Mouse (Mus musculus) lung, embryonic 15.5 days (tissue): ENCODE results near the gene Cyp21a1. TPM values are rescaled to one million over a fixed set of nuclear protein-coding genes. Genes with fewer than 3 reads are reported as not detected.
"Not testable (repeated sequence)": the region's sequence is repeated elsewhere in the genome, so short reads cannot be mapped to it uniquely, and the experiment has no call there.

Experiments used
- ATAC-seq: fragments of 200-750 bp; cut with Nextera tagmentation; 2 replicates; pipeline ENCODE4 v1.8.0; 2017; ENCODE audit warnings: moderate number of reproducible peaks, borderline replicate concordance; ENCODE audit not compliant: low FRiP score, low TSS enrichment; ENCODE audit errors: extremely low read depth
- H3K27ac ChIP-seq: fragments of 300-500 bp; sonication (generic); 2 replicates; pipeline ENCODE4 v1.5.1; 2015; ENCODE audit warnings: moderate library complexity, mild to moderate bottlenecking, inconsistent platforms
- H3K27me3 ChIP-seq: fragments of 300-500 bp; sonication (generic); 2 replicates; pipeline ENCODE4 v1.6.1; 2015; ENCODE audit warnings: inconsistent platforms
- H3K36me3 ChIP-seq: fragments of 300-500 bp; sonication (generic); 2 replicates; pipeline ENCODE4 v1.6.1; 2015; ENCODE audit warnings: inconsistent platforms
- H3K4me1 ChIP-seq: fragments of 300-500 bp; sonication (generic); 2 replicates; pipeline ENCODE4 v1.6.1; 2015; ENCODE audit warnings: inconsistent platforms
- H3K4me2 ChIP-seq: fragments of 300-500 bp; sonication (generic); 2 replicates; pipeline ENCODE4 v1.6.1; 2015; ENCODE audit warnings: inconsistent platforms, mild to moderate bottlenecking, moderate library complexity
- H3K4me3 ChIP-seq: fragments of 300-500 bp; sonication (generic); 2 replicates; pipeline ENCODE4 v1.5.1; 2015; ENCODE audit warnings: mild to moderate bottlenecking, inconsistent platforms
- H3K9ac ChIP-seq: fragments of 300-500 bp; sonication (generic); 2 replicates; pipeline ENCODE4 v1.6.1; 2015; ENCODE audit warnings: inconsistent platforms
- H3K9me3 ChIP-seq: fragments of 300-500 bp; sonication (generic); 2 replicates; pipeline ENCODE4 v1.6.1; 2016; ENCODE audit warnings: inconsistent platforms
- WGBS: fragments of 180-500 bp; shearing (Covaris S2); methylation state at CpG from one replicate; pipeline ENCODE4 v1.1.7; 2015; 5-methylcytosine and 5-hydroxymethylcytosine counted together
- polyA plus RNA-seq: library from polyadenylated mRNA; unstranded; fragments of >200 nt; fragmentation: Nextera tagmentation; extraction: Ambion mirVana; gene quantifications from 2 replicates; pipeline ENCODE4 v1.2.1, GENCODE M21; 2015

Gene Cyp21a1
- polyA plus RNA-seq, 1 experiment from 2014 or later, result not detected

GRCm38 (mm10) chr17:34800781-34801305 lies 3.5 kb downstream of the Cyp21a1 start:
- not testable (repeated sequence) for H3K4me2 ChIP-seq, H3K36me3 ChIP-seq, H3K9ac ChIP-seq, ATAC-seq, H3K27me3 ChIP-seq, H3K27ac ChIP-seq, H3K9me3 ChIP-seq, H3K4me3 ChIP-seq, H3K4me1 ChIP-seq
- WGBS, result 89% methylated on average over 16 of the region's 16 CpGs

GRCm38 (mm10) chr17:34799531-34799925 lies 4.8 kb downstream of the Cyp21a1 start:
- no peak overlapping the region for H3K4me3 ChIP-seq
- H3K9ac ChIP-seq, result no peak overlapping the region
- H3K27ac ChIP-seq, result no peak overlapping the region
- 80% methylated on average over 4 of the region's 4 CpGs for WGBS
- no peaks in the 10 kb centered on the region for H3K4me1 ChIP-seq
- H3K36me3 ChIP-seq, result no peaks in the 10 kb centered on the region
- no peak overlapping the region for H3K4me2 ChIP-seq
- no peaks in the 10 kb centered on the region for H3K9me3 ChIP-seq
- H3K27me3 ChIP-seq, result no peaks in the 10 kb centered on the region
- no peak for ATAC-seq

- no peaks in the 10 kb centered on the region for H3K9me3 ChIP-seq
Observed at GRCm38 (mm10) chr17:34798866-34799530, 5.4 kb downstream of the Cyp21a1 start.

GRCm38 (mm10) chr17:34798071-34798470 lies 6.3 kb downstream of the Cyp21a1 start:
- not testable (repeated sequence) for H3K27me3 ChIP-seq, H3K4me3 ChIP-seq, H3K4me1 ChIP-seq, H3K9ac ChIP-seq, ATAC-seq, H3K4me2 ChIP-seq, H3K9me3 ChIP-seq, H3K36me3 ChIP-seq, H3K27ac ChIP-seq
- 73% methylated on average over 7 of the region's 7 CpGs for WGBS

More at GRCm38 (mm10) chr17:34798866-34799530, 5.4 kb downstream of the Cyp21a1 start:
- Histone ChIP-seq H3K9ac (no peak overlapping the region), H3K27ac (no peak overlapping the region), H3K27me3 (no peaks in the 10 kb centered on the region), H3K4me2 (no peak overlapping the region), H3K36me3 (no peaks in the 10 kb centered on the region), H3K4me1 (no peaks in the 10 kb centered on the region), H3K4me3 (no peak overlapping the region)
- 89% methylated on average over 15 of the region's 17 CpGs for WGBS
- no peak for ATAC-seq

- not testable (repeated sequence) for ATAC-seq
- 81% methylated on average over 10 of the region's 10 CpGs for WGBS
Observed at GRCm38 (mm10) chr17:34797211-34797995, 7.0 kb downstream of the Cyp21a1 start.

GRCm38 (mm10) chr17:34796311-34797140 lies 7.8 kb downstream of the Cyp21a1 start:
- Histone ChIP-seq H3K27ac (no peak overlapping the region), H3K9ac (no peak overlapping the region), H3K4me3 (no peak overlapping the region), H3K4me1 (no peaks in the 10 kb centered on the region), H3K36me3 (no peaks in the 10 kb centered on the region), H3K27me3 (no peaks in the 10 kb centered on the region), H3K4me2 (no peak overlapping the region), H3K9me3 (no peaks in the 10 kb centered on the region)
- WGBS, result 82% methylated on average over 8 of the region's 8 CpGs
- ATAC-seq, result no peak

More at GRCm38 (mm10) chr17:34797211-34797995, 7.0 kb downstream of the Cyp21a1 start:
- H3K27me3 ChIP-seq, H3K36me3 ChIP-seq, H3K4me3 ChIP-seq, H3K4me2 ChIP-seq, H3K27ac ChIP-seq, H3K9ac ChIP-seq, H3K4me1 ChIP-seq, H3K9me3 ChIP-seq: not testable (repeated sequence)

- WGBS, result 60% methylated on average over 9 of the region's 9 CpGs
- Histone ChIP-seq H3K36me3 (no peaks in the 10 kb centered on the region), H3K4me2 (no peak overlapping the region), H3K9ac (no peak overlapping the region), H3K9me3 (no peaks in the 10 kb centered on the region), H3K27ac (no peak overlapping the region), H3K4me3 (no peak overlapping the region), H3K4me1 (no peaks in the 10 kb centered on the region), H3K27me3 (no peaks in the 10 kb centered on the region)
- no peak for ATAC-seq
Observed at GRCm38 (mm10) chr17:34795633-34796032, 8.7 kb downstream of the Cyp21a1 start.

- Histone ChIP-seq H3K9ac (no peak overlapping the region), H3K36me3 (no peaks in the 10 kb centered on the region), H3K27ac (no peak overlapping the region), H3K4me2 (no peak overlapping the region), H3K27me3 (no peaks in the 10 kb centered on the region), H3K4me3 (no peak overlapping the region), H3K9me3 (no peaks in the 10 kb centered on the region), H3K4me1 (no peaks in the 10 kb centered on the region)
- 90% methylated on average over 10 of the region's 10 CpGs for WGBS
- no peak for ATAC-seq
Observed at GRCm38 (mm10) chr17:34795016-34795415, 9.3 kb downstream of the Cyp21a1 start.

GRCm38 (mm10) chr17:34777680-34778325 lies 26.6 kb downstream of the Cyp21a1 start:
- H3K4me3 ChIP-seq, result no peak overlapping the region
- ATAC-seq, result no peak
- H3K27me3 ChIP-seq, result no peaks in the 10 kb centered on the region
- H3K9ac ChIP-seq, result no peak overlapping the region
- H3K36me3 ChIP-seq, result no peaks in the 10 kb centered on the region
- H3K27ac ChIP-seq, result no peak overlapping the region
- WGBS, result 50% methylated on average over 9 of the region's 9 CpGs
- H3K9me3 ChIP-seq, result no peaks in the 10 kb centered on the region
- H3K4me2 ChIP-seq, result no peak overlapping the region
- H3K4me1 ChIP-seq, result no peaks in the 10 kb centered on the region

- Histone ChIP-seq H3K27me3 (no peaks in the 10 kb centered on the region), H3K9ac (no peak overlapping the region), H3K9me3 (no peaks in the 10 kb centered on the region), H3K27ac (no peak overlapping the region), H3K4me1 (no peaks in the 10 kb centered on the region), H3K4me2 (no peak overlapping the region), H3K36me3 (no peaks in the 10 kb centered on the region), H3K4me3 (no peak overlapping the region)
- WGBS, result 57% methylated on average over 3 of the region's 3 CpGs
- ATAC-seq, result no peak
Observed at GRCm38 (mm10) chr17:34761471-34761870, 42.9 kb downstream of the Cyp21a1 start.
